8 mouse cellular contexts compared by ENCODE assay signal in genomic region chr1:150920276-150920675, GRCm38 (mm10).
DNase-seq lines count a peak whose midpoint lies in the region; ATAC-seq and TF ChIP-seq lines count a peak whose summit lies in the region.
"Had no signal": no experiment of that assay in that cellular context is flagged by ENCODE, and none has a peak within 500 bp of the region (broad histone marks: within the 10 kb centered on the region; RNA-seq: fewer than 3 reads in every experiment).

No protein-coding gene starts in this region.

- ATAC-seq in kidney, postnatal 0 days (replicated peaks; ENCODE audit: low FRiP score, low read depth) = no peak
- ATAC-seq in liver, postnatal 0 days = no peak

- H3K9me3 ChIP-seq in embryonic facial prominence, embryonic 10.5 days = no peaks in the 10 kb centered on the region
- no peaks in the 10 kb centered on the region for H3K9me3 ChIP-seq in kidney, postnatal 0 days (replicated peaks; ENCODE audit: low read length)
- H3K9me3 ChIP-seq in liver, postnatal 0 days (ENCODE audit: low read length) = no peaks in the 10 kb centered on the region
- H3K9me3 ChIP-seq: neural tube, embryonic 13.5 days had no signal

- TF ChIP-seq CTCF in kidney, postnatal 0 days (IDR thresholded peaks at IDR 0.05; ENCODE audit: low read depth) = peak; percentile 77
- peak; percentile 73 for TF ChIP-seq CTCF in liver, postnatal 0 days (IDR thresholded peaks at IDR 0.05; ENCODE audit: low read depth)

- H3K27ac ChIP-seq in embryonic facial prominence, embryonic 10.5 days (replicated peaks) = no peak overlapping the region
- no peak overlapping the region for H3K27ac ChIP-seq in kidney, postnatal 0 days
- H3K27ac ChIP-seq in liver, postnatal 0 days (ENCODE audit: low read depth) = no peak overlapping the region
- H3K27ac ChIP-seq: neural tube, embryonic 13.5 days had no signal

- TF ChIP-seq EP300 in liver, postnatal 0 days (IDR thresholded peaks at IDR 0.05; ENCODE audit: low read depth) = no peak

- H3K4me3 ChIP-seq in embryonic facial prominence, embryonic 10.5 days = no peak overlapping the region
- H3K4me3 ChIP-seq in kidney, postnatal 0 days (replicated peaks; ENCODE audit: low read depth, low read length) = no peak overlapping the region
- no peak overlapping the region for H3K4me3 ChIP-seq in liver, postnatal 0 days (ENCODE audit: low read depth, low read length)
- H3K4me3 ChIP-seq: neural tube, embryonic 13.5 days had no signal

- H3K9ac ChIP-seq in kidney, postnatal 0 days (ENCODE audit: low read depth, low read length) = no peak overlapping the region
- no peak overlapping the region for H3K9ac ChIP-seq in liver, postnatal 0 days (replicated peaks)
- H3K9ac ChIP-seq: neural tube, embryonic 13.5 days had no signal

- H3K36me3 ChIP-seq in embryonic facial prominence, embryonic 10.5 days (replicated peaks) = no peaks in the 10 kb centered on the region
- no peaks in the 10 kb centered on the region for H3K36me3 ChIP-seq in kidney, postnatal 0 days (ENCODE audit: insufficient read depth, low read length)
- no peaks in the 10 kb centered on the region for H3K36me3 ChIP-seq in liver, postnatal 0 days (replicated peaks; ENCODE audit: insufficient read depth, low read length)
- H3K36me3 ChIP-seq: neural tube, embryonic 13.5 days had no signal

- no peak overlapping the region for H3K4me2 ChIP-seq in kidney, postnatal 0 days (ENCODE audit: low read length)
- no peak overlapping the region for H3K4me2 ChIP-seq in liver, postnatal 0 days (ENCODE audit: low read depth, low read length)
- H3K4me2 ChIP-seq: neural tube, embryonic 13.5 days had no signal

- 56% methylated on average over 6 of the region's 6 CpGs for WGBS in embryonic facial prominence, embryonic 10.5 days
- WGBS in kidney, postnatal 0 days = 52% methylated on average over 6 of the region's 6 CpGs
- 36% methylated on average over 6 of the region's 6 CpGs for WGBS in liver, postnatal 0 days (ENCODE audit: insufficient replicate concordance)

- peak; percentile 17 for DNase-seq in urinary bladder, postnatal 10 days (ENCODE audit: low spot score)
- no peak for DNase-seq in urinary bladder, postnatal 4 days (ENCODE audit: low spot score in 2 of 2)
- peak; percentile 72 for DNase-seq in adrenal gland, postnatal 14 days
- peak; percentile 41 for DNase-seq in embryonic facial prominence, embryonic 10.5 days (ENCODE audit: low spot score)
- peak; percentile 82 for DNase-seq in kidney, postnatal 0 days (ENCODE audit: low spot score)
- peak; percentile 49 for DNase-seq in liver, postnatal 0 days
- peak; percentile 81 for DNase-seq in right cerebral cortex, postnatal 4 days

- H3K27me3 ChIP-seq in embryonic facial prominence, embryonic 10.5 days (replicated peaks; ENCODE audit: low read depth, poor library complexity, severe bottlenecking) = no peaks in the 10 kb centered on the region
- no peaks in the 10 kb centered on the region for H3K27me3 ChIP-seq in kidney, postnatal 0 days (ENCODE audit: insufficient read depth, low read length)
- H3K27me3 ChIP-seq in liver, postnatal 0 days (ENCODE audit: insufficient read depth, low read length) = no peaks in the 10 kb centered on the region
- H3K27me3 ChIP-seq: neural tube, embryonic 13.5 days had no signal

- peaks cover 8% of the 10 kb centered on the region for H3K4me1 ChIP-seq in embryonic facial prominence, embryonic 10.5 days
- H3K4me1 ChIP-seq in kidney, postnatal 0 days (replicated peaks; ENCODE audit: insufficient read depth, low read length) = no peaks in the 10 kb centered on the region
- H3K4me1 ChIP-seq in liver, postnatal 0 days (ENCODE audit: insufficient read depth) = no peaks in the 10 kb centered on the region

Comparison
In these comparisons a context has a peak if more than half of its experiments do, and no peak if none do; other contexts are left out.
1. DNase-seq: peak in urinary bladder, postnatal 10 days (single experiment), adrenal gland, postnatal 14 days (single experiment), embryonic facial prominence, embryonic 10.5 days (single experiment), kidney, postnatal 0 days (single experiment), liver, postnatal 0 days (single experiment) and right cerebral cortex, postnatal 4 days (single experiment); none in urinary bladder, postnatal 4 days (0 of 2).